Mouse (Mus musculus): ENCODE data around the gene Alkbh8. TPM values are rescaled to one million over a fixed set of nuclear protein-coding genes. Genes with fewer than 3 reads are reported as not detected.
"Not testable (repeated sequence)": the region's sequence is repeated elsewhere in the genome, so short reads cannot be mapped to it uniquely, and the experiment has no call there.

The Alkbh8 gene
- polyA plus RNA-seq, 1 experiment: 2.2 TPM

GRCm38 (mm10) chr9:3330319-3330718, 4.6 kb upstream of the Alkbh8 start:
- Histone ChIP-seq H3ac (ENCODE audit: control insufficient read depth, insufficient read length, low read depth) (no peak overlapping the region), H3K79me2 (ENCODE audit: control insufficient read depth, insufficient read depth) (peaks cover under 1% of the 10 kb centered on the region), H3K36me3 (ENCODE audit: control insufficient read depth, insufficient read depth) (no peaks in the 10 kb centered on the region), H3K27me3 (ENCODE audit: control insufficient read depth, insufficient read depth, insufficient read length) (peaks cover 3% of the 10 kb centered on the region), H3K79me3 (ENCODE audit: low read depth) (no peaks in the 10 kb centered on the region), H3K4me3 (ENCODE audit: insufficient read depth, poor library complexity, severe bottlenecking) (no peak overlapping the region)
- TF ChIP-seq MYOG (IDR thresholded peaks at IDR 0.05; ENCODE audit: control insufficient read depth, extremely low read depth, insufficient read length) (no peak), FOSL1 (IDR thresholded peaks at IDR 0.05; ENCODE audit: insufficient read depth, low read length, poor library complexity, severe bottlenecking) (no peak), CTCF (IDR thresholded peaks at IDR 0.05; ENCODE audit: control insufficient read depth, insufficient read depth, insufficient read length) (no peak), MYOD1 (IDR thresholded peaks at IDR 0.05; ENCODE audit: control insufficient read depth, insufficient read length, low read depth) (no peak), MAX (IDR thresholded peaks at IDR 0.05) (no peak), CEBPB (IDR thresholded peaks at IDR 0.05; ENCODE audit: low read depth) (no peak), USF1 (IDR thresholded peaks at IDR 0.05; ENCODE audit: low read depth) (no peak)

GRCm38 (mm10) chr9:3330737-3331384, 4.1 kb upstream of the Alkbh8 start:
- Histone ChIP-seq H3ac (ENCODE audit: control insufficient read depth, insufficient read length, low read depth) (no peak overlapping the region), H3K27me3 (ENCODE audit: control insufficient read depth, insufficient read depth, insufficient read length) (peaks cover 3% of the 10 kb centered on the region), H3K79me3 (ENCODE audit: low read depth) (peaks cover 4% of the 10 kb centered on the region), H3K79me2 (ENCODE audit: control insufficient read depth, insufficient read depth) (peaks cover 5% of the 10 kb centered on the region), H3K4me3 (ENCODE audit: insufficient read depth, poor library complexity, severe bottlenecking) (no peak overlapping the region), H3K36me3 (ENCODE audit: control insufficient read depth, insufficient read depth) (no peaks in the 10 kb centered on the region)
- no peak for TF ChIP-seq CTCF (IDR thresholded peaks at IDR 0.05; ENCODE audit: control insufficient read depth, insufficient read depth, insufficient read length)
- TF ChIP-seq MAX (IDR thresholded peaks at IDR 0.05): no peak
- TF ChIP-seq FOSL1 (IDR thresholded peaks at IDR 0.05; ENCODE audit: insufficient read depth, low read length, poor library complexity, severe bottlenecking): no peak
- TF ChIP-seq CEBPB (IDR thresholded peaks at IDR 0.05; ENCODE audit: low read depth): no peak
- no peak for TF ChIP-seq MYOD1 (IDR thresholded peaks at IDR 0.05; ENCODE audit: control insufficient read depth, insufficient read length, low read depth)
- no peak for TF ChIP-seq USF1 (IDR thresholded peaks at IDR 0.05; ENCODE audit: low read depth)
- no peak for TF ChIP-seq MYOG (IDR thresholded peaks at IDR 0.05; ENCODE audit: control insufficient read depth, extremely low read depth, insufficient read length)

- no peak for TF ChIP-seq MAX (IDR thresholded peaks at IDR 0.05)
- TF ChIP-seq CTCF (IDR thresholded peaks at IDR 0.05; ENCODE audit: control insufficient read depth, insufficient read depth, insufficient read length): no peak
- Histone ChIP-seq H3K4me3 (ENCODE audit: insufficient read depth, poor library complexity, severe bottlenecking) (no peak overlapping the region), H3K79me2 (ENCODE audit: control insufficient read depth, insufficient read depth) (peaks cover 28% of the 10 kb centered on the region), H3K27me3 (ENCODE audit: control insufficient read depth, insufficient read depth, insufficient read length) (no peaks in the 10 kb centered on the region), H3K79me3 (ENCODE audit: low read depth) (peaks cover 9% of the 10 kb centered on the region), H3K36me3 (ENCODE audit: control insufficient read depth, insufficient read depth) (peaks cover 19% of the 10 kb centered on the region), H3ac (ENCODE audit: control insufficient read depth, insufficient read length, low read depth) (no peak overlapping the region)
Measured at GRCm38 (mm10) chr9:3336661-3337060, 1.7 kb downstream of the Alkbh8 start.

- no peak for TF ChIP-seq MYOG (IDR thresholded peaks at IDR 0.05; ENCODE audit: control insufficient read depth, extremely low read depth, insufficient read length)
- H3K4me3 ChIP-seq (ENCODE audit: insufficient read depth, poor library complexity, severe bottlenecking): no peak overlapping the region
- no peak overlapping the region for H3ac ChIP-seq (ENCODE audit: control insufficient read depth, insufficient read length, low read depth)
- H3K79me3 ChIP-seq (ENCODE audit: low read depth): no peaks in the 10 kb centered on the region
- H3K27me3 ChIP-seq (ENCODE audit: control insufficient read depth, insufficient read depth, insufficient read length): no peaks in the 10 kb centered on the region
- H3K79me2 ChIP-seq (ENCODE audit: control insufficient read depth, insufficient read depth): no peaks in the 10 kb centered on the region
- peaks cover 45% of the 10 kb centered on the region for H3K36me3 ChIP-seq (ENCODE audit: control insufficient read depth, insufficient read depth)
Measured at GRCm38 (mm10) chr9:3345136-3345535, 10.2 kb downstream of the Alkbh8 start.

- Histone ChIP-seq H3K27me3 (ENCODE audit: control insufficient read depth, insufficient read depth, insufficient read length) (no peaks in the 10 kb centered on the region), H3ac (ENCODE audit: control insufficient read depth, insufficient read length, low read depth) (no peak overlapping the region), H3K79me3 (ENCODE audit: low read depth) (no peaks in the 10 kb centered on the region), H3K4me3 (ENCODE audit: insufficient read depth, poor library complexity, severe bottlenecking) (no peak overlapping the region), H3K79me2 (ENCODE audit: control insufficient read depth, insufficient read depth) (no peaks in the 10 kb centered on the region), H3K36me3 (ENCODE audit: control insufficient read depth, insufficient read depth) (peaks cover 47% of the 10 kb centered on the region)
- no peak for TF ChIP-seq FOSL1 (IDR thresholded peaks at IDR 0.05; ENCODE audit: insufficient read depth, low read length, poor library complexity, severe bottlenecking)
Measured at GRCm38 (mm10) chr9:3345967-3346366, 11.0 kb downstream of the Alkbh8 start.

GRCm38 (mm10) chr9:3350056-3350455, 15.1 kb downstream of the Alkbh8 start:
- Histone ChIP-seq H3K36me3 (ENCODE audit: control insufficient read depth, insufficient read depth) (peaks cover 41% of the 10 kb centered on the region), H3ac (ENCODE audit: control insufficient read depth, insufficient read length, low read depth) (no peak overlapping the region), H3K79me3 (ENCODE audit: low read depth) (no peaks in the 10 kb centered on the region), H3K79me2 (ENCODE audit: control insufficient read depth, insufficient read depth) (no peaks in the 10 kb centered on the region), H3K27me3 (ENCODE audit: control insufficient read depth, insufficient read depth, insufficient read length) (no peaks in the 10 kb centered on the region), H3K4me3 (ENCODE audit: insufficient read depth, poor library complexity, severe bottlenecking) (no peak overlapping the region)
- TF ChIP-seq FOSL1 (IDR thresholded peaks at IDR 0.05; ENCODE audit: insufficient read depth, low read length, poor library complexity, severe bottlenecking) (no peak), MAX (IDR thresholded peaks at IDR 0.05) (no peak), MYOD1 (IDR thresholded peaks at IDR 0.05; ENCODE audit: control insufficient read depth, insufficient read length, low read depth) (no peak), CEBPB (IDR thresholded peaks at IDR 0.05; ENCODE audit: low read depth) (no peak), CTCF (IDR thresholded peaks at IDR 0.05; ENCODE audit: control insufficient read depth, insufficient read depth, insufficient read length) (no peak), MYOG (IDR thresholded peaks at IDR 0.05; ENCODE audit: control insufficient read depth, extremely low read depth, insufficient read length) (no peak), USF1 (IDR thresholded peaks at IDR 0.05; ENCODE audit: low read depth) (no peak)

- not testable (repeated sequence) for H3ac ChIP-seq (ENCODE audit: control insufficient read depth, insufficient read length, low read depth); H3K27me3 ChIP-seq (ENCODE audit: control insufficient read depth, insufficient read depth, insufficient read length); H3K4me3 ChIP-seq (ENCODE audit: insufficient read depth, poor library complexity, severe bottlenecking); H3K79me2 ChIP-seq (ENCODE audit: control insufficient read depth, insufficient read depth); H3K79me3 ChIP-seq (ENCODE audit: low read depth); H3K36me3 ChIP-seq (ENCODE audit: control insufficient read depth, insufficient read depth)
Measured at GRCm38 (mm10) chr9:3376323-3376722, 41.4 kb downstream of the Alkbh8 start.
